Mouse (Mus musculus) neutrophil, adult 83 days (primary cell): Measurements from ENCODE around the gene Lgsn. TPM values are rescaled to one million over a fixed set of nuclear protein-coding genes. Genes with fewer than 3 reads are reported as not detected.

Experiments
- total RNA-seq, 2 experiments: library from RNA; stranded (reverse); gene quantifications; one replicate each; pipeline ENCODE4 v1.2.4; 2023

The Lgsn gene
- not detected for total RNA-seq

DNA sequence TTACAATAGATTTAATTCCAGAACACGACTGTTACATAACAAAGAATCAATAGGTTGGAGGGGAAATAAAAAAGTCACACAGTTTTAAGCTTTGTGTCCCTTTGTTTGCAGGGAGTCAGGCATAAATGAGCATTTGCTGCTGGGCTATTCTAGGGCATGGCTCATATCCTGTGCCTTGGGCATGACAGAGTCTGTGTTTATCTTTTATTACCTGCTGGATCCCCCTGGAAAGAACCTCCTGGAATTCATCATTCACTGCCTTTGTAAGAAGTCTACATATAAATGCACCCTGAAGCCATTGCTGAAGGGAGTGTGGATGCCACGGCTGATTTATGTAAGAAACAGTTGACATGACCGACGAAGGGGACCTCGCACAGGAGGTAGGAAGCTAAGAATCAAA, at the start of gene Lgsn:
Lgsn (plus strand) TSS at position 301 of the 400 bp plus-strand sequence.

DNA sequence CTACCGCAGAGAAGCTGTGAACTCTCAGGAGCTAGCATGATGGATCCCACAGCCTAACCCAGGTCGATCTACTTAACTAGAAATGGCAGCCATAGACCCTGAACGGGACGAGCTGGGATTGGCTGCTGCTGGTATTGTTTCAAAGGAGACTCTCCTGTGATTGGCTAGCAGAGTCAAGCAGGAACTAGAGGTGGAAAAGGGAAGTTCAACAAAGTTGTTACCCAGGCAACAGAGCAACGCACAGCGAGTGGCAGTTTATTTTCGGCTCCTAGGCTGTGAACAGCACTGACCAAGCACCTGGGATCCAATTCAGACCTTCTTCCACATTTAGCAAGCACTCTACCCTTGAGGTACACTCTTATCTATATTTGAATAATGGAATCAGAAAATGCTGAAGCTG, 46.4 kb downstream of the Lgsn start, which contains the start of the genes 4931428L18Rik and Pih1d3:
4931428L18Rik (minus strand) TSS at position 121 of the 400 bp plus-strand sequence.
Pih1d3 (plus strand) TSS at position 275 of the 400 bp plus-strand sequence.

Other genes with a start within 250 kb of the Lgsn start
- not detected for gene AC153137.1, start 198.4 kb upstream of the Lgsn start, total RNA-seq
- gene 4931428L18Rik, start 46.3 kb downstream of the Lgsn start, total RNA-seq, result under 1 TPM in 1 of 2 experiments, not detected in 1; 0.68 TPM
- not detected for gene Pih1d3, start 46.4 kb downstream of the Lgsn start, total RNA-seq